Mouse (Mus musculus) megakaryocyte-erythroid progenitor cell, adult 5-6 weeks (primary cell): Measurements from ENCODE around the gene 1700001L19Rik. TPM values are rescaled to one million over a fixed set of nuclear protein-coding genes. Genes with fewer than 3 reads are reported as not detected.
"Not testable (repeated sequence)": the region's sequence is repeated elsewhere in the genome, so short reads cannot be mapped to it uniquely, and the experiment has no call there.

Experiments
- ATAC-seq: replicated peaks from 2 replicates; pipeline ENCODE4 v1.8.0; 2016; ENCODE audit warnings: mild to moderate bottlenecking, inconsistent platforms; ENCODE audit not compliant: severe bottlenecking, poor library complexity, low FRiP score, low TSS enrichment
- total RNA-seq, 2 experiments: library from RNA; stranded (forward) in 1 of 2; stranded (reverse) in 1 of 2; fragments of 200-1000, 215-1000 nt in 1 of 2; fragments of >200 nt in 1 of 2; fragmentation: Nextera tagmentation in 1 of 2; gene quantifications; 2 replicates each; pipeline ENCODE4 v1.2.3; 2014 to 2017

1700001L19Rik gene
- not detected in 2 replicates for total RNA-seq (2014; fragmentation: Nextera tagmentation)
- not detected in 2 replicates for total RNA-seq (2017)

- ATAC-seq: no peak
These were observed at the start of gene 1700001L19Rik for GRCm38 (mm10) chr13:68597199-68597598. Gene 1700001L19Rik, plus strand, starts transcription at chr13:68597421.

DNA sequence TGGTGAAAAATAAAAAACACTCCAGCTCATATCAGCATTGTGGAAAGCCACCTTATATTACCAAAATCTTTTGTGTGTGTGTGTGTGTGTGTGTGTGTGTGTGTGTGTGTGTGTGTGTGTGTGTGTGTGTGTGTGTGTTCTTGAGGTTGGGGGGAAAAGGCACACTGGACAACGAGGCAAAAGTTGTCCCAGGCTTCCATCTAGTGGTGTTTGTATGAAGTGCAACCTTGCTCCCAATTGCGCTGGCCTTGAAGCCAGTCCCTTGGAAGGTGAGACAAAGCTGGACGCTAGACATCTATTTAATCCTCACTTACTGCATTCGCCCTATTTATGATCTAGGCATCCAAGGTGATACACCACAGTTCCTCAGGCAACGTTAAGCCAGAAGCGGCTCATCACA, 43.8 kb upstream of the 1700001L19Rik start:
- not testable (repeated sequence) for ATAC-seq

DNA sequence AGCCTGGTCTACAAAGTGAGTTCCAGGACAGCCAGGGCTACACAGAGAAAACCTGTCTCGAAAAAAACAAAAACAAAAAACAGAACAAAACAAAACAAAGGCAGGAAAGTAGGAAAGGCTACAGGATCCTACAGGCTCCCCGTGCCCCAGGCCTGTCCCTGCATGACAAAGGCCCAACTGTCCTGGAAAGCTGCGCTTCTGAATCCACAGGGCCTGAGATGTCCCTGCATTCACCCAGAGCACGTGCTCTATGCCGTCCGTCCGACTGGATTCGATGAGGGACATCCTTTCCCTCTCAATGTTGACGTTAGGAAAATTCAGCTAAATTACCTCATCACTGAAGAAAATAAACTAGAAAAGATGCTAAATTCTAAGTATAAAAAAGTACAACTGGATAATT, 29.1 kb upstream of the 1700001L19Rik start:
- no peak for ATAC-seq

DNA sequence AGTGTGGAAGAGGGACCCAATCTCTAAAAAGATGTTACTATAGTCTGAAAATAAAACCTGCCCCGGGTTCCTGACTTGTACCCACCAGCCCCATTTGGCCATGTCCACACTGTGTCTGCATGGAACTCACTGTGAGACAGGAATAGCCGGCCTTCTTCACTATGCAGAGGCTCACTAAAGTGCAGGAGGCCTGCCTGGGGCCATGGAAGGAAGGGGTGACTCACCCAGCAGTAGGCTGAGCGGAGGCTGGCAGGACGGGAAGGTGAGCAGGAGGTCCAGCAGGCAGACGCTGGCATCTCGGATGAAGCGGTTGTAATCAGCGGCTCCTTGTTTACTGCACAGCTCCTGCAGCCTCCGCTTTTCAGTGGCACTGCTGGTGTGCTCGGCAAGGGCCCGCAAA, 28.7 kb upstream of the 1700001L19Rik start:
- no peak for ATAC-seq

GRCm38 (mm10) chr13:68569589-68570336, 27.5 kb upstream of the 1700001L19Rik start:
- peak; percentile 88 for ATAC-seq

DNA sequence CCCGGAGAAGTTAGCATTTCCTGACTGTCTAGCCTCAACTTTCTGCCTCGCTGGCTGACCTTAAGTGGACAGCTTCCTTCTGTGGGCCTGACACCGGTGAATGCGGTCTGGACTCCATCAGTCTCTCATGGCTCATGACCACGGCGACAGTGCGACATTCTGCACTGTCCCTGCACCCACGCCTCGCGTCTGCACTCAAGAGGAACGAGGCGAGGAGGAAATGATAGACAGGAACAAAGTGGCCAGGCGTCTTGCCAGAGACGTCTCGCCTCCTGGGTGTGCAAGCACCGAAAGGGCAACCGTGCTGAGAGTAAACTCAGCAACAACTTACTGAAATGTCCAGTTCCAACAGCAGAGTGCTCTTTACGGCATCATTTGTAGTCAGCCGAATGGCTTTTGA, 25.0 kb upstream of the 1700001L19Rik start:
- no peak for ATAC-seq

DNA sequence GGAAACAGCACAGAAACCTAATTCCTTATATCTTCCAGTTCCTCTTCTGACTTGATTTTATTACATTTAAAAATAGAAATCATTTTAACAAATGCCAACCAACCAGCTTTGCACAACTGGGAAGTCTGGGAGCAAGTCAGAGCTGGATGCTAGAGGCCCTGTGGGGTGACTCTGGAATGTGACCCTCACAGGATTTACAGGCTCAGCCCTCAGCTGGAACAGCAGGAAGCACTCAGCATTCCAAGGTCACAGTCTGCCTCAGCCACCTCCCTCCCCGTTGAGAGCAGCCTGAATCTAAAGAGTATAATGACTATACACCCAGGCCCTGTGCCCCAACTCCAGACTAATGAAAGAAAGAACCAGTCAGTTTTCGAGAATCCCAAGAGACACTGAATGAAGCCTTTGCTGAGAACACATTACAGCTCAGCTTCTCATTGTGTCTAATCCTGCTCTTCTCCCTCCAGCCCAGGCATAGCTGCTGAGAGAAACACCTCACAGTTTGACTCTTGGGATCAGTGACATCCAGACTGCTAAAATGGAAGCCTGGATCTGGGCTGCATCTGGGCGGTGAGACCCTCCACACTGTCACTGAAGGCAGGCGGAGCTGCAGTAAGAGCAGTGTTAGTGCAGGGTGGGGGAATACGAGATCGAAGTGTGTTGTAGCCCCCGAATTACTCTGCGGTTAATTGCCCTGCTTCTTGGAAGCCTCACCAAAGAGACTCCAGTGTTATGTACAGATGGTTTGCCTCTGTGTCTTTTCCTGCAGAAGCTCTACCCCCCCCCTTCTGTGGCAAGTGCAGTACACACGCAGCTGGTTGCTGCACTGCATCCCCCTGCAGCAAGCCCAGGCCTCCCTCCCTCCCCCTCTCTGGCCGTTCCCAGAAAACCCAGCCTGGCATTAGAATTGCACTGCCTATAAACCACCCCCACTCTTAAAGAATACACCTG, 24.0 kb upstream of the 1700001L19Rik start:
- no peak for ATAC-seq

GRCm38 (mm10) chr13:68574398-68574797, 22.8 kb upstream of the 1700001L19Rik start:
- ATAC-seq: no peak

DNA sequence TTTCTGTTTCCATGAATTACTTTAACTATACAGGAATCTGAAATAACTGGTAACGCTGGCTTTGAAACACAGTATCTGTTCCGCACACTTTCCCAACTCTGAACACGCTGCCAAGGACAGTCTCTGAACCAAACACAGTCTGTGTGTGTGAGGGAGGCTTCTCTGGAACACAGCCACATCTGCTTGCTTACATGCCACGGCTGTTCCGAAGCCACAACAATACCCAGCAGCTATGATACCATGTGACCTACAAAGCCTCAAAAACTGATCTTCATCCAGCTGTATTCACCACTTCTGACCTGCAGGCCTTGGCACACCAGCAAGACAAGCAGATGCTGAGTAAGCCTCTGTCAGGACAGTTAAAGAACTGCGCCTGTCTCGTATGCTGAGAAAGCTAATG, 19.3 kb upstream of the 1700001L19Rik start:
- ATAC-seq: no peak

GRCm38 (mm10) chr13:68581086-68581740, 16.0 kb upstream of the 1700001L19Rik start:
- peak; percentile 2; the same call in 1 of the 2 replicates for ATAC-seq

- peak; percentile 96 for ATAC-seq
These were observed 15.3 kb upstream of the 1700001L19Rik start, which contains the start of the genes Mtrr and Fastkd3 for GRCm38 (mm10) chr13:68581747-68582516. Gene Mtrr, minus strand, starts transcription at chr13:68582149. Gene Fastkd3, plus strand, starts transcription at chr13:68582234.

DNA sequence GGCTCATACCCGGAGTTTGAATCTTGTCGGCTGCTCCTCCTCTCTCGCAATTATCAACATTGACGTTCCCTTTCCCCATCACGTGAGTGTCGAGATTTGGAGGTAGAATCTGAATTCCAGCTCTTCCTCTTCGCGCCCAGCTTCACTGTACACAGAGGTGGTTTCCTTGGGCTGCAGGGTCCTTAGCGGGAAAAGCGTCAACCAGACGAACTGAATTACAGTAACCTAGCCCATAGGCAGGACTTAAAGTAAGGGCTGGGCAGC, 14.8 kb upstream of the 1700001L19Rik start:
- ATAC-seq: peak; percentile 26

DNA sequence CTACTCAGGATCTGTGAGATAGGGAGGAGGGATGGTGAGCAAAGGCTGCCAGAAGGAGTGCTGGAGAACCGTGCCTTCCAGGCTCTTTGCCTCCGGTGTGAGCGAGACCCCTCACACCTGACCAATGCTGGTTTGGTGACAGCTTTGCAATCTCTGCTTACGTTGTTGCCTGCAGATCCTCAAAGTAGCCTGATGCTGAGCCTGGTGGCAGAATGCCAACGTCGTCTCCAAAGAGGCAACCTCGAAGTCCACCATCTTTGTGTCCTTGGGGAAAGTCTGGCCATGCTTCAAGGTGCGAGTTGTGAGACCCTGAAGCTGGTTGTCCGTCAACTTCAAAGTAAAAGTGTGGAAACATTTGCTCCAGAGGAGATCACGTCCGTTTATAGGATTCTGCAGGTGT, 13.3 kb upstream of the 1700001L19Rik start:
- no peak for ATAC-seq

- ATAC-seq: no peak
These were observed 11.8 kb upstream of the 1700001L19Rik start for GRCm38 (mm10) chr13:68585441-68585840.

- ATAC-seq: no peak
These were observed 8.9 kb upstream of the 1700001L19Rik start for GRCm38 (mm10) chr13:68588352-68588751.

DNA sequence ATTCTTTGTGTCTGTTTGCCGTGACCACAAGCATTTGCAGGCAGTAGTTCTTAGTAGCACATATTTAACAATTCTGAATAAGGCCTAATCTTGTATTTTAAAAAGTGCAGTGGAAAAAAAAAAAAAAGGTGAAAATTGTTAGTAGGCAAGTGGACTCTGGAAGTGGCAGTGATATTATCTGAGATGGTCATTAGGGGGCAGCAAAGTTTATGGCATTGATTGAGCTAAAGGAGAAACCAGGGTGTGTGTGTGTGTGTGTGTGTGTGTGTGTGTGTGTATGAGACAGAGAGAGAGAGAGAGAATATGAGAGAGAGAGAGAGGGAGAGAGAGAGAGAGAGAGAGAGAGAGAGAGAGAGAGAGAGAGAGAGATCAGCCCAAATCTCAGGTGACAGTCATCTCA, 3.4 kb upstream of the 1700001L19Rik start:
- no peak for ATAC-seq

- peak; percentile 81 for ATAC-seq
These were observed 446 bp downstream of the 1700001L19Rik start for GRCm38 (mm10) chr13:68597667-68598066.

- ATAC-seq: no peak
These were observed 1.7 kb downstream of the 1700001L19Rik start for GRCm38 (mm10) chr13:68598953-68599352.

GRCm38 (mm10) chr13:68601184-68601583, 4.0 kb downstream of the 1700001L19Rik start:
- ATAC-seq: no peak
